In the genomic region with DNA sequence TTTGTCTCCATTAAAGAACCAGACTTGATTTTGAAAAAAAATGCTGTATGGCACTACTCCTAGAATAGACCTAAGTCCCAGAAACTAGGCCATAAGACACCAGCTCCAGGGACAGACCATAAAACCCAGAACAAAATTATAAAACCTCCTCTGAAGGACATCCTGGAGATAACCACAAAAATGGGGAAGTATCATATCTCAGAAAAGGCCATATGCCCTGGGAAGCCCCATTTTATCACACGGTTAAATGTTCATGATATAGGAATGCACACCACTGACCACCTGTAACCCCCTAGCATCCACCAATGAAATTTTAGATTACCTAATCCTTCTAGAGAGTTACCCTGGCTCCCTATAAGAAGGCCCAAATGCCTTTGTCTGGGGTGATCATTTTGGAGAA, we compare ENCODE assay signal across 39 mouse cellular contexts. TPM values are rescaled to one million over a fixed set of nuclear protein-coding genes. Genes with fewer than 3 reads are reported as not detected.
"Had no signal": no experiment of that assay in that cellular context is flagged by ENCODE, and none has a peak within 500 bp of the region (broad histone marks: within the 10 kb centered on the region; RNA-seq: fewer than 3 reads in every experiment).

No protein-coding gene starts in this region.

- DNase-seq: gastrocnemius, postnatal 14 days; heart, adult 11 months; heart, adult 2 months; heart, postnatal 14 days; heart, postnatal 36 days; kidney, adult 11 months; kidney, adult 2 months; kidney, adult 9 months; kidney, postnatal 14 days; kidney, postnatal 36 days; layer of hippocampus, postnatal 36 days; liver; liver, embryonic 13.5 days had no signal

- ATAC-seq: hindbrain, postnatal 0 days; intestine, embryonic 16.5 days had no signal

- H3K9me3 ChIP-seq: heart, embryonic 13.5 days; heart, embryonic 15.5 days; hindbrain, embryonic 13.5 days; hindbrain, embryonic 15.5 days; kidney, embryonic 15.5 days; limb, embryonic 10.5 days; limb, embryonic 12.5 days; liver, embryonic 13.5 days; liver, embryonic 15.5 days had no signal

- H3K36me3 ChIP-seq: heart, embryonic 15.5 days; hindbrain, embryonic 13.5 days; hindbrain, embryonic 15.5 days; kidney, embryonic 15.5 days; limb, embryonic 10.5 days; limb, embryonic 12.5 days; liver, embryonic 13.5 days; liver, embryonic 15.5 days had no signal

- H3K4me3 ChIP-seq: heart, adult 2 months; heart, embryonic 13.5 days; heart, embryonic 15.5 days; hindbrain, embryonic 13.5 days; hindbrain, embryonic 15.5 days; kidney, embryonic 15.5 days; layer of hippocampus, adult 2 months; limb, embryonic 10.5 days; limb, embryonic 12.5 days; liver, embryonic 13.5 days; liver, embryonic 15.5 days had no signal

- H3K27ac ChIP-seq: heart, adult 2 months; heart, embryonic 13.5 days; heart, embryonic 15.5 days; hindbrain, embryonic 13.5 days; hindbrain, embryonic 15.5 days; hindbrain, postnatal 0 days; kidney, embryonic 15.5 days; kidney, postnatal 0 days; layer of hippocampus, adult 2 months; limb, embryonic 10.5 days; limb, embryonic 12.5 days; liver, embryonic 13.5 days; liver, embryonic 15.5 days had no signal

- H3K4me1 ChIP-seq: limb, embryonic 12.5 days had no signal

- H3K9ac ChIP-seq: heart, embryonic 13.5 days; heart, embryonic 15.5 days; hindbrain, embryonic 13.5 days; hindbrain, embryonic 15.5 days; kidney, embryonic 15.5 days; limb, embryonic 12.5 days; liver, embryonic 13.5 days; liver, embryonic 15.5 days had no signal

- H3K27me3 ChIP-seq: heart, embryonic 13.5 days; heart, embryonic 15.5 days; hindbrain, embryonic 15.5 days; kidney, embryonic 15.5 days; limb, embryonic 12.5 days; liver, embryonic 13.5 days; liver, embryonic 15.5 days had no signal

RNA-seq across cellular contexts. Expression of gene 9130008F23Rik, which starts 4.8 kb away (rescaled TPM):
- total RNA-seq: left cerebral cortex, adult 18-20 months; left cerebral cortex, postnatal 25 days had no signal

RNA-seq across cellular contexts. Expression of gene Glyatl3, which starts 38.6 kb away (rescaled TPM):
- total RNA-seq: gastrocnemius, adult 18-20 months; gastrocnemius, adult 8-10 months; gastrocnemius, postnatal 14 days; gastrocnemius, postnatal 4 days; heart, adult 2 months; heart, postnatal 14 days; heart, postnatal 36 days; hematopoietic stem cell, adult 5-6 weeks; hindbrain, postnatal 0 days; layer of hippocampus, adult 2 months; layer of hippocampus, postnatal 10 days; layer of hippocampus, postnatal 36 days; left cerebral cortex, adult 18-20 months; left cerebral cortex, adult 8-10 months; left cerebral cortex, postnatal 10 days; left cerebral cortex, postnatal 25 days had no signal
- polyA plus RNA-seq: heart, adult 2 months; heart, embryonic 11.5 days; heart, embryonic 13.5 days; heart, embryonic 15.5 days; heart, postnatal 0 days; hindbrain, embryonic 11.5 days; hindbrain, embryonic 13.5 days; hindbrain, embryonic 15.5 days; hindbrain, postnatal 0 days; intestine, embryonic 14.5 days; intestine, embryonic 16.5 days; kidney, adult 2 months; kidney, embryonic 15.5 days; kidney, postnatal 0 days; limb, embryonic 10.5 days; limb, embryonic 12.5 days; liver, embryonic 11.5 days; liver, embryonic 13.5 days; liver, embryonic 15.5 days had no signal
